ENCODE assay signal across 1 mouse cellular context in genomic region chr2:72855276-72855970, GRCm38 (mm10).
A peak's percentile ranks its signal among the peaks of the same experiment; 100 is the strongest.
TF ChIP-seq lines count a peak whose summit lies in the region.

No protein-coding gene starts in this region.

TF ChIP-seq in MEL, 35 proteins besides CTCF, POLR2A, EP300 and RAD21 (continued from another document):
- TF ChIP-seq E2F4 (IDR thresholded peaks at IDR 0.05; ENCODE audit: borderline replicate concordance, low read depth, low read length) (no peak), CHD2 (IDR thresholded peaks at IDR 0.05; ENCODE audit: low read length) (no peak), RCOR1 (IDR thresholded peaks at IDR 0.05; ENCODE audit: low read depth, low read length) (peak; percentile 30; the same call in 1 of the 2 replicates), KAT2A (conservative IDR thresholded peaks at IDR 0.05; ENCODE audit: low read depth, low read length) (no peak)
